Mouse (Mus musculus): Measurements from ENCODE around the gene Rpp25.

Gene Rpp25

DNA sequence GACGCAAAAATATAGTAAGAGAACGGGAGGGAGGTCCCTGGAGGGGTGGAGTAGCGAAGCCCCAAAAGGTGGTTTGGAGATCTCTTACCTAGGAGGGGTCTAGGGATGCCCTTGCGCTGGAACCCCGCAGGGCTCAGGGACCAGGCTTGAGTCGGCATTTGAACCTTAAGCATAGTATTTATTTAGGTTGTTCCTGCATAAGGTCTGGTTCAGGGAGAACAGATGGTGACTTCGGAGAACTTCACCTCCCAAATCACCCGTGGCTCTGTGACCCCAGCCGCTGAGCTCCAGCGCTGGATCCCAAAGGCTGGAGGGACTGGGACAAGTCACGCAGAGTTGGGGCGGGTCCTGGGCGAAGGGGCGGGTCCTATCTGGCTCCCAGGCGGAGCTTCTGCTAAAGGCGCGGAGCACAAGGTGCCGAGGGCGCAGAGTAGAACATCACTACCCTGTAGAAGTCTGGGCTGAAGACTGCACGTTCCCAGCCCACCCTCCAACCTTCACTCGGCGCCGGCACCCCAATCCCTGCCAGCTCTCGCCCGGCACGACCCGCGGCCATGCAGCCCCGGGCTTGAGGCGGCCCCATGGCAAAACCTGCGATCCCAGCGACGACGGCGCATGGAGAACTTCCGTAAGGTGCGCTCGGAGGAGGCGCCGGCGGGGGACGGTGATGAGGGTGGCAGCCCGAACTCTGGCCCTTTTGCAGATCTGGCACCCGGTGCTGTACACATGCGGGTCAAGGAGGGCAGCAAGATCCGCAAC lies at the start of gene Rpp25:
Gene Rpp25 (plus strand): TSS at position 405 of the 759 bp plus-strand sequence.
- in situ Hi-C loops (cut with MboI, MseI) = no loop called here

DNA sequence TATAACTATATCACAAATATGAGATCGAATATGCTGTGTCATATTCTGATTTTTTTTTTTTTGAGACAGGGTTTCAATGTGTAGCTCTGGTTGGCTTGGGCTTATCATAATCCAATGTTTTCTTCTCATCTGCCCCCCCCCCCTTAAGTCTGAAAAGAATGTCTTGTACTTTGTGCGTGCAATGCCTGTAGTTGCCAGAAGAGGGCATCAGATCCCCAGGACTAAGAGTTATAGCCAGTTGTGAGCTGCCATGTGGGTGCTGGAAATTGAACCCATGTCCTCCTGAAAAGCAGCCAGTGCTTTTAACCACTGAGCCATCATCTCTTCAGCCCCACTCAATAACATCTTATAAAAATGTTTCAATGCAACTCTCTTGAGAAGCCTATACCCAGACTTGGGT lies 44.1 kb upstream of the Rpp25 start:
- in situ Hi-C loops (cut with MboI, MseI) = no loop called here

DNA sequence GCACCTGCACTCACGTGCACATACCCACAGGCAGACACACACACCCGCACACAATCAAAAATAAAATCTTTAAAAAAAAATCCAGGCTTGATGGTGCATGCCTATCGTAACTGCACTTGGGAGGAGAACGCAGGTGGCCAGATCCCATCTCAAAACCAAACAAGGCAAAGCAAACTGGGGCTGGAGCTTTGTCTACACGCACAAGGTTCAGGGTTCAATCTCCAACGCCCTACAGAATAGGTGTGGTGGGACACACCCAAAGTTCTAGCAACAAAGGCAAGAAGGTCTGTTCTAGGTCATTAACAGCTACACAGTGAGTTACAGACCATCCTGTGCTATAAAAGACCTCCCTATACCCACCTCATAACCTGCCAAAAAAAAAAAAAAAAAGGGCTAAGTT lies 41.0 kb upstream of the Rpp25 start:
- in situ Hi-C loops (cut with MboI, MseI) = no loop called here

DNA sequence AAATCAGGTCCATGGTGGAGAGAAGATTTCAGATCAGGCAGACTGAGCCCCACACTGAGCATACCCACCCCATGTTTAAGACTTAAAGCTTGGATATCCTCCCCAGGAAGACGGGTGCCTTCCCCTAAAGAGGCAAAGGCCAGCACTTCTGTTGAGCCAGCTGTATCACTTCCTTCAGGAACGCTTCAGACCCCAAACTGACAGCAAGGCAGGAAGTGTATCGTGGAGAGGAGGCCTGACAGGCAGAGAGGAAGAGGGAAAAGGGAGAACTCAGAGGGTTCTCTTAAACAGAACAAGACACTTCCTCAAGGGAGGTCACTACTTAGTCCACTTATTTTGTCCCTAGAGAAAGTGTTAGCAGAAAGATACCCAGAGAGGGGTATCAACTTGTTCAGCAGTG lies 37.7 kb upstream of the Rpp25 start:
- in situ Hi-C loops (cut with MboI, MseI) = no loop called here

DNA sequence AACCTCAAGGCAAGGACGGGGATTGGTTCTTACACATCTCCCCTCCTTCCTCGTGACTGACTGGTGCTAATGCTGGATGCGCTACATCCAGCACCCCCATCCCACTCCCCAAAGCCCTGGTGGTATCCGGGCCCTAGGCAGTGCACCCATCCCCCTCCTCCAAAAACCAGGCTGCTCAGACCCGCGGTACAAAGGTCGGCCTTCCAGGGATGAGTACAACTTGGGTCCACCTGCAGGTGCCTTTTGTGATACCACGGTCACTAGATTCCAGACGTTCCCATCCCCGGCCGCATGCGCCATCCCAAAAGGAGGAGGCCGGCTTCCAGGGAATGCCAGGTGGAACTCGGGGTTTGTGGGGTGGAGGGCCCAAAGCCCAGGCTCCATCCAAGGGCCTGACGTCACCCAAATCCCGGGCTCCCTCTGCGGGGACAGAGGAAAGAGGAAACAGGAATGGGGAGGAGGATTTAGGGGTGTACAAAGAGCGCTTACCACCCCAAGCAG lies 36.5 kb upstream of the Rpp25 start:
- in situ Hi-C loops (cut with MboI, MseI) = no loop called here

DNA sequence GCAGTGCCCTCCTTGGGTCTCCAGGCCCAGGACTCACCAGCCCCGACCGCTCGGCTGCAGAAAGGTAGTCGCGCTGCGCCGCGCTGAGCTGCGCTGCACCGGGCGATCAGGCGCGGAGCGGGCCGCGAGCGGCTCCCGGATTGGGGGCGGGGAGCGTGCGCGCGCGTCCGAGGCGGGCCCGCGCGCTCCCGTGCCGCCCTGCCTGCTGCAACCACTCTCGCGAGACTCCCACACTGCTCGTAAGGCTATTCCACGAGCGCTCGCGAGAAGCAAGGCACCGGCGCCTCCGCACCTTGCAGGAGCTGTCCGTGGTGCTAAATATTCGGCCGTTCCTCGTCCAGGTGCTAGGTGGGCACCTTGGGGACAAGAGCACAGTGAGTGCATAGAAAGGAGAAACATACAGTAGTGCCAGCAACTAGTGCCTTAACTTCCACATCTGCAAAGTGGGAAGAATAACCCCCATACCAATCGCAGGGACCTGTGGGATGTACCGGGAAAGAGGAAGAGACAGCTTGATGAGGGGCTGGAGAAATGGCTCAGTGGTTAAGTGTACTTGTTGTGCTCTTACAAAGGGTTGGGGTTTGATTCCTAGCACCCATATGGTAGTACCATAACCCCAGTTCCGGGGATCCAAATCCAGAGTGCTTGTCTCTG lies 35.8 kb upstream of the Rpp25 start, which contains the start of gene Scamp5:
Gene Scamp5 (minus strand): TSS at position 165 of the 654 bp plus-strand sequence.
- in situ Hi-C loops (cut with MboI, MseI) = no loop called here

DNA sequence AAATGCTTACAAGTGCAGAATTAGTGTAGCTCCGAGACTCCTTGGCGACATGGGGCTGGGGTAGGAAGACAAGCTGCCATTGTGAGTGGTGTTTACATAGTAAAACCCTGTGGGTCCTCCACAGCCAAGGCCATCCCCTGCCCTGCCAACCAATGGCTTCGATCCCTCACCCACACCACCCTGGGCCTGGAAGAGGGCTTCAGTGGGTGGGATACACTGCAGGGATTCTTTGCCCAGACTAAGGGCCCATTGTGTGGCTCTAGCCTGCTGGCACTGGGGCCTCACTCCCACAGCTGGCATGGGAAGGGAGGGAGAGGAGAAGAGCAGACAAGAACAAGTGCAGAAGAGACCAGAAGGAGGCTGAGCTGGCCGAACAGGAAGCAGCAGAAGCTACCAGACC lies 34.9 kb upstream of the Rpp25 start:
- in situ Hi-C loops (cut with MboI, MseI) = no loop called here

DNA sequence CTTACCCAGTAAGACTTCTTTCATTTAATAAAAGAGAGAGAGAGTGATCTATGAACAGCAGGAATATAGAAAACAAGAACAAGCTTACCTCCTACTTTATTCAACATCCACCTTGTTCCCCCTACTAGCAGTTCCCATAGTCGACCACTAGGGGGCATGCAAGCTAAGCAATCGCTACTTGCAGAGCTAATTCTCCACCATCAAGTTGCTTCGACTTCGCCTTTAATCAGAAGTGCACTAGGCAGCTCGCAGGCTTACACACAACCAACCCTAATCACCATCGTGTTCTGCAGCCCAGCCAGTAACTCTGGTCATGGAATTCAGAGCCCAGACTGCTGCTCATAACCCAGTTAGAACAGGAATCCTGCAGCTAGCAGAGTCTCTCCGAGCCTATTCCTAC lies 18.1 kb upstream of the Rpp25 start:
- in situ Hi-C loops (cut with MboI, MseI) = no loop called here

DNA sequence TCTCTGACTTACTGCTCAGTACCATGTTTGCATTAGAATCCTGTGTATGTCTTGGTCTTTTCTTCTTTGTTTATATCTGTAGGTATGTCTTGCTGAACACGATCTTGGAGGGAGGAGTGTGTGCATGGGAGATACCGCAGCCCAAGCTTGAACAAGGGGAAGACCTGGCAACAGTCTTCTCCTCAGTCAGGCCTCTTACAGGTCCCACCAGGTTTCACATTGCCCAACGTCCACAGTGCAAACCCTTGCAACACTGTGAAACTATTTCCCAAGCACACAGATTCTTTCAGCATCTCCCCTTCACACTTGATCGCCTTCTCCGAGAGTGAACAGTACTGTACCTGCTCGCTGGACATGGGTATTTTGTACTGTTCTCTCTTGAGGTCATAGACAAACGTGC lies 16.0 kb upstream of the Rpp25 start:
- in situ Hi-C loops (cut with MboI, MseI) = no loop called here

DNA sequence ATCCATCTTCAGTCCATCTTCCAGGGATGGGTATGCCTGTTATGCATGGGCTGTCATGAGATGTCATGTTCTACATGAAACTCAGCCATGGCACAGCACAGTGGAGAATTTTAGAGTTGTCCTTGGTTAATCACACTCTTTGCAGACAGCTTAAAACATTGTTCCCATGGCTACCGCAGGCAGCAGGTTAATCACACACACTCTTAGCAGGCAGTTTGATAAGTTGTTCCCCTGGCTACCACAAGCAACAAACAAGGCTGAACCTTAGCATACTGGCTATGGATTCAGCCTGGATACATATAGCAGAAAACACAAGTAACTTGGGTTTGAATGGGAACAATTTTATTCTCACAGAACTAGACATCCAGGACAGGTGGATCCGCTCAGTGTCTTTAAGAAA lies 10.3 kb upstream of the Rpp25 start:
- in situ Hi-C loops (cut with MboI, MseI) = no loop called here

DNA sequence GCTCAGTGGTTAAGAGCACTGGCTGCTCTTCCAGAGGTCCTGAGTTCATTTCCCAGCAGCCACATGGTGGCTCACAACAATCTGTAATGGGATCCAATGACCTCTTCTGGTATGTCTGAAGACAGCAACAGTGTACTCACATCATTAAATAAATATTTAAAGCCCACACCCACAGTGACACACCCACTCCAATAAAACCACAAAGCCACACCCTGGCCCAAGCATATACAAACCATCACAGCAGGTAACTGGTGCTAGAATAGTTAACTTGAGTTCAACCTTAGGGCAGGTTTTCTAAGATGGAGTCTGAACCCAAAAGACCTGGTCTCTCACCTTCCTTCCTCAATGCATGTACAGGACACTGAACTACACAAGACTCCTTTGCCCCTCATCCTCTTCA lies 8.9 kb upstream of the Rpp25 start:
- in situ Hi-C loops (cut with MboI, MseI) = no loop called here

DNA sequence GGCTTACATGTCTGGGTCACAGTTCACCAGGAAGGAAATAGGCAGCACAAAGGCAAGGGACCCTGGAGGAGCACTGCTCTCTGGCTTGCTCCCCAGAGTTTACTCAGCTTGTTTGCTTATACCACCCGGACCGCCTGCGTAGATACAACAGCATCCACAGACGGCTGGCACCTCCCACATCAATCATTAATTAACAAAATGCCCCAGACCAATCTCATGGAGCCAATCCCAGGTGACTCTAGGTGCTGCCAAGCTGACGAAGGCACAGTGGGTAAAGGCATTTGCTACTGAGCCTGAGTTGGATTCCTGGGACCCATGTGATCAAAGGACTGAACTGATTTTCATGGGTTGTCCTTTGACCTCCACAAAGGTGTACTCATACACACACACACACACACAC lies 6.6 kb upstream of the Rpp25 start:
- in situ Hi-C loops (cut with MboI, MseI) = no loop called here

DNA sequence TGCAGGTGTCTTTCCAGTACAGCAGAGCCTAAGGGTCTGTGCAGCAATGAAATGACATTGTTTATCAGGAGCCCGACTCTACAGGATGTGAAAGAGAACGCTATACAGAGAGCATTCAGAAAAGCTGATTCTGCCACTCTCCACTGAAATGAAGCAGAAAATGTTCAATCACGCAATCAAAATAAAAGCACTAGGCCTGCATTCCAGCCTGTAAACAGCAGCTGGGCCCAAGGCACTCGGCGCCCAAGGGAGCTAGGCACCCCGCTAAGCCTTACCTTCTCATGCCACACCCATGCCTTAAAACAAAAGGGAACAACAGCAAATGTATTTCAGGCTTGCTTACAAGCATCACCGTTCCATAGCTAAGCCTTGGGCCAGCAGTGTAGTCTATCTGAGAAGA lies 5.3 kb upstream of the Rpp25 start:
- in situ Hi-C loops (cut with MboI, MseI) = no loop called here

DNA sequence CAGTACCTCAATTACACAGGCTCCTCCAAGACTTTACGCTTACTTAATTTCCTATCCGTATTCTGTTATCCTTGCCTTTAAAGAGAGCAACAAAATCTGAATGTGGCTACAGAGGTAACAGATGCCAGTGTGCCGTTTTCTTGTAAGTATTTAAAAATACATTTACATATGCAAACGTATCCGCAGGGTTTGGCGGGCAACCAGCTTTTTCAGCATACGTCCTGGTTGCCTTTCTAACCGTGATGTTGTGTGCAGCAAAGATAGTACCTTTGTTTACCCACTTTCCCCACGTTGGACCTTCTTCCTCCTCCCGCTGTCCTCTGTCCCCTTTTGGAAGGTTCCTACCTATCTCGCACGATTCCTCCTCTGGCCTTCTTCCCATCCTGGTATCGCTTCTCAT lies 2.4 kb upstream of the Rpp25 start:
- in situ Hi-C loops (cut with MboI, MseI) = no loop called here

DNA sequence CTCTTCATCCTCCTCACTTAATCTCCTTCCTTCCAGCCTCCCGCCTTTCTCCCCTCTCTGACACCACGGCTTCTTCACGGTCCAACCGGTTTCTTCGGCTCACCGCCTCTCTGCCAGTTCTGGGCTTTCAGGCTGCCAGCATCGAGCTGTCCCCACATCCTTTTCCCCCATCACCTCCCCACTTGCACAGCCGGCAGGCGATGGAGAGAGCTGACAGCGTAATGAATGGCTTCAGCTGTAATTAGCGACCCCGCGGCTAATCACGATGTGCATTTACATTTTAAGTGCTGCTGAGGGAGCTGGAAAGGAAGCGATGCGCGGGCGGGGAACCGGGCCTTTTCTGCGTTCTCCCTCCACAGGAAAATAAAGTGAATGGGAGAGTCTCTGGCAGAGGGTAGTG lies 2.0 kb upstream of the Rpp25 start:
- in situ Hi-C loops (cut with MboI, MseI) = no loop called here

DNA sequence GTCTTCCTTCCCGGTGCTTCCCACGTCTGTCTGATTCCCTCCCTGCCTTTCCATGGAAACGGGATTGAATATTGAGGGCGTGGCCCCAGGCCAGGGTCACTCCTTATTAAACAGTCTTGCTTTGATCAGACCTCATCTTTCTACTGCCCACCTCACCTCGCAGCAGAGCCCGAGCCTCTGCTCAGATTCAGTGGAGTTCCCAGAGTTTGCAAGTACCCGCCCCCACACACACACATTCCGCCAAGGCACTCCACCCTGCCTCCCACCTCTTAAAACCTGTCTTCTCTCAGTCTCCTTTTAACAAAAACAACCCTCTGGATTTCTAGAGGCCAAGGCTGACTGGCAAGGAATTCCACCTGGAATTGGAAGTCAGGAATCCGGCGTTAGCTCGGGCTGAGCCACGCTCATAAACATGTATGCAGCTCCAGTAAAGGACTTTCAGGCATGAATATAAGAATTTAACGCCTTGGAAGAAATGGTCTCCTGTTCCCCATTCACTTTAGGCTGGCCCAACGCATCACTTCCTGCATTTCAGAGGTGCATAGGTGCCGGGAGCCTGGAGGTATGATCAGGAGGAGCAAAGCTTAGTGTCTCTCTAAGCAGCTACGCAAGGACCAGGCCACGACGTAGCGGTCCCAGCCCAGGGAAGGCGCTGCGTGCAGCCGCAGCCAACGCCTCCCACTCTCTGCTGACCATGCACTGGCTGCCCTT lies 760 bp upstream of the Rpp25 start:
- in situ Hi-C loops (cut with MboI, MseI) = no loop called here

DNA sequence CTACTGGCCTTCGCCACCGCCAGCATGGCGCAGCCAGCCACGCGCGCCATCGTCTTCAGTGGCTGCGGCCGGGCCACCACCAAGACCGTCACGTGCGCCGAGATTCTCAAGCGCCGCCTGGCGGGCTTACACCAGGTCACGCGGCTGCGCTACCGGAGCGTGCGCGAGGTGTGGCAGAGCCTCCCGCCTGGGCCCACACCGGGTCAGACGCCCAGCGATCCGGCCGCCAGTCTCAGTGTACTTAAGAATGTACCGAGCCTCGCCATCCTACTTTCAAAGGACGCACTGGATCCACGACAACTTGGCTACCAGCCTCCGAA lies 515 bp downstream of the Rpp25 start:
- in situ Hi-C loops (cut with MboI, MseI) = no loop called here

DNA sequence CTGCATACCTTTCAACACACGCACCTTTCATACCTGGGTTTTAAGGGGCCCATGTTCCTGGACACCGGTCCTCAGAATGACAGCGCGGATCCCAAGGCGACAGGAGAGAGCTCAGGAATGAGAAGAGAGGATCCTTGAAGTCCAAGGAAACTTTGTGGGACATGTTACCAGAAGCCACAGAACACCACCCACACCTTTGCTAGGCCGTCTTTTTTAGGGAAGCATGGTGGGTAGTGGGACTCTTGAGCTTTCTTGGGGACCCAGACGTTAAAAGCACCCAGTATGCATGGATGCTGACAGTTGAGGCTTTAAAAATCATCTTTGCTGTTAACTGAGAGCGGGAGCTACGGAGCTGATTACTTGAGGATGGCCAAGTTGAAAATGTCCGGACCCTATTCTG lies 1.1 kb downstream of the Rpp25 start:
- in situ Hi-C loops (cut with MboI, MseI) = no loop called here

DNA sequence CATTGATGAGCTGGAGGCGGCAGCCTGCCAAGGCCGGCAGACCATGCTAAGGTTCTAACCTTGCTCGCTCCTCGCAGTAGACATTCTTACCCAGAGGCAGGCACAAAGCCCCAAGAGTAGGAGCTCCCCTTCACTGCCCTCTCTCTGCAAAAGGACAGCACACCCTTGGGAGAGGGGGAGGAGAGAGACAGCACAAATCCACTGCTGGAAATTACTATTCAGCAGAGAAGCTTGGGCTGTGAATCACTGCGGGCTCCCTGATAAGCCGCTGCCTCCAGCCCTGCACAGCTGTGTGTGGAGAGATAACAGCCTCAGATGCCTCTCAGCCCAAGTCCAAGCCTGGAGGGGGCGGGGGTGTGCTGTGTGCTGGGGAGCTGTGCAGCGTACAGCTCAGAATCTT lies 1.9 kb downstream of the Rpp25 start:
- in situ Hi-C loops (cut with MboI, MseI) = no loop called here

DNA sequence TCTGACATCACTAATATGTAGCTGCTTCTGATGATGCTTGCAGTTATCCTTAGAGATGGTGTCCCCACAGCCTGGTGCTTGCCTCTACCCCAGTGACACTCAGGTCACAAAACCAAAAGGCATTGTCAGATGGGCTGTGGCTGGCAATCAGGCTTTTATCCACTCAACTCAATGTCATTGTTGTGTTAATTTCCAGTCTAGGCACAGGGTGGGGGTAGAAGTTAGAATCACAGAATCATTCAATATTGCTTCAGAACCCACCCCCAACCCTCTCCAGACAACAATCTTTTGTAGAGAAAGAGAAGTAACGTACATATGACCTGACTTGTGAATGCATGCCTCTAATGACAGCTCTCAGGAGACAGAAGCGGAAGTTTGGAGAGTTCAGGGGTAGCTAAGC lies 6.8 kb downstream of the Rpp25 start:
- in situ Hi-C loops (cut with MboI, MseI) = no loop called here

DNA sequence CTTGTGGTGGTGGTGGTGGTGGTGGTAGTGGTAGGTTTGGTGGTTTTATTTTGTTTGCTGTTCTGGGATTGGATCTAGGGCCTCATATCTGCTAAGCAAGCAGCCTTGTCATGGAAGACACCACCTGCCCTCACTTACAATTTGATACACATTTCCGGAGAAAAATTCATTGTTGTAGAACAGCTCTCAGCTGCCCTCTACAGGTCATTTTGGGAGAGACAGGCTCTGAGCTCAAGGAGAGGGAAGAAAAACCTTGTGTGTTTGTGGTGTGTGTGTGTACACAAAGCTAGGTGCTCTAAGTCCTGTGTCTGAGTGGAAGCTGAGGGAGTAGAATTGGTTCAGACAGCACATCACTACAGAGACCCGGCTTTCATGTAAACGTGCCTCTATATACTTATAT lies 13.3 kb downstream of the Rpp25 start:
- in situ Hi-C loops (cut with MboI, MseI) = no loop called here

DNA sequence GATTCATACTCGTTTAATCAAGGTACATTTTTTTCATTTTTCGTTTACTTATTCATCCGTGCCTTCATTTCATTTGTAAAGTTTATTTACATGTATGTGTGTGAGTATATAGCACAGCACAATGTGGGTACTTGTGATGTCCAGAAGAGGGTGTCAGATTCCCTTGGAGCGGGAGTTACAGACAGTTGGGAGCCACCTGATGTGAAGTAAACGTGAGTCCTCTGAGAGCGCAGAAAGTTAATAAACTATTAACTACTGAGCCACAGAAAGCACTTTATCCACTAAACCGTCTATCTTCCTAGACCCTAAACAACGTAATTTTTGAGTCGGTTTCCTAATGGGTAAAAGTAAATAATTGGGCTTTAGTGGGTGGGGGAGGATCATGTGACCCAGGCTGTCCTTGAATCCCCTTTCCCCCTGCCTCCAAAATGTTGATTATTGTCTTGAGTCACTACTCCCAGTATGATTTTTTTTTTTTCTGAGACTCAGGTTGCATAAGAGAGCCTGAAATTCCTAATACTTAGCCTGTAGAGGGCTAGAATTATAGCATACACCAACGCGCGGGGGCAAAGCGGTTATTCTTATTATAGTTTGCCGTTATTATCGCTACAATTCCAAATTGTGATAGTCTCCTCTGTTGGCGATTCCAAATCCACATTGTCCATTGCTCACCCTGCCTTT lies 16.7 kb downstream of the Rpp25 start:
- in situ Hi-C loops (cut with MboI, MseI) = no loop called here

Measured in T-helper 2 cell (primary cell).